Mouse (Mus musculus) right cerebral cortex, postnatal 14 days (tissue): ENCODE data around the gene Blcap.
A peak's percentile ranks its signal among the peaks of the same experiment; 100 is the strongest.

ENCODE experiments used
- DNase-seq: peaks from one replicate; pipeline ENCODE4 v3.0.0; 2022

Gene Blcap

DNA sequence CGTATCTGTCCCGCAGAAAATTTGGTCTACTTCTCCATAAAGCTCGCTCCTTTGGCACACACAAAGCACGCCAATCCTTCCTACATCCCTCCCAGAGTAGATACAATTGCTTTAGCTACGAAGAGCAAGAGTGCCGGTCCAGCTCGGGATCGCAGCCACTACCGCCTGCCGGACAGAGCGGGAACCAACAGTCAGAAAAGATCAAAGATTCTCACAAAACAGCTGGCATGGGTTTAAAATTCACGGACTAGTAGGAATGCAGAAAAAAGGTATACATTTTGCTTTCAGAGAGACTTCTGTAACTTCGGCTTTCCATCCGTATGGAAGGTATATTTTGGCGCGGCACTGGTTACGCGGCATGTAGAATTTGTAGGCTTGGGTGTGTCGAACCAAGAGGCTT is 11.6 kb downstream of the Blcap start:
- DNase-seq = no peak

DNA sequence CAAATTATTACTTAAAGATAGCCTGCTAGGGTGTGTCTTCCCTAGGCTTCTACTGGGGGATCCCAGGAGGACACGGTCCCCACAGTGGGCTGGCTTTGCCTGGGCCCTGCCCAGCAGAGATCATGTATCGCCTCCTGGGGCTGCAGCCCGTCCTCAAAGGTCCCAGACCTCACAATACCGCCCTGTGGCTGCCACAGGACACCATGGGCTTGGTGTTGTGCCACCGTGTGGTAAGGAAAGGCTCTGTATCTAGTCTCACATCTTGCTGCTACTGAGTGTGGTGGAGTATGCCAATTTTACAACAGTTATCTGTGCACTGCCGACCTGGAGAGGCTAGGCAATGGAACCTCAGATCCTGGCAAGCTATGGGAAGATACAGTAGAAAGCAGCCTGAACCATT is 12.6 kb downstream of the Blcap start:
- DNase-seq = no peak

DNA sequence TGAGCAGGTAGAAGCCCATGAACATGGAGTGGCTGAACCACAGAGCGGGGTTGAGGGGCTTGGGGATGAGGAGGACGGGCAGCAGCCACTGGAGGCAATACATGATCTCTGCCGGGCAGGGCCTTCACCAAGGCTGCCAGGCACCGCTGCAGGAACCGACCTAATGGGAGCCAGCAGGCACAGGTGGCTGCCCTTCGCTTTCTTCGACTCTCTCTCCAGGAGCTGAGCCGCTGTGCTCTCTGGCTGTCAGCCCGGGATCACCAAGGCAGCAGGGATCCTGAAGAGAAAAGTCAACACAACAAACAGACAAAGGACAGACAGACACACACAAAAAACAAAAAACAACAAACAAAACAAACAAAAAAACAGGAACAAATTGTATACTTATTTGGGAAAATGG is 13.0 kb downstream of the Blcap start:
- DNase-seq = no peak

- no peak for DNase-seq
Observed at GRCm38 (mm10) chr2:157556074-157556698, 14.9 kb downstream of the Blcap start.

GRCm38 (mm10) chr2:157552158-157552886 is 18.8 kb downstream of the Blcap start:
- no peak for DNase-seq

- no peak for DNase-seq
Observed at GRCm38 (mm10) chr2:157550292-157550691, 20.8 kb downstream of the Blcap start.

- no peak for DNase-seq
Observed at GRCm38 (mm10) chr2:157546686-157547085, 24.4 kb downstream of the Blcap start.

DNA sequence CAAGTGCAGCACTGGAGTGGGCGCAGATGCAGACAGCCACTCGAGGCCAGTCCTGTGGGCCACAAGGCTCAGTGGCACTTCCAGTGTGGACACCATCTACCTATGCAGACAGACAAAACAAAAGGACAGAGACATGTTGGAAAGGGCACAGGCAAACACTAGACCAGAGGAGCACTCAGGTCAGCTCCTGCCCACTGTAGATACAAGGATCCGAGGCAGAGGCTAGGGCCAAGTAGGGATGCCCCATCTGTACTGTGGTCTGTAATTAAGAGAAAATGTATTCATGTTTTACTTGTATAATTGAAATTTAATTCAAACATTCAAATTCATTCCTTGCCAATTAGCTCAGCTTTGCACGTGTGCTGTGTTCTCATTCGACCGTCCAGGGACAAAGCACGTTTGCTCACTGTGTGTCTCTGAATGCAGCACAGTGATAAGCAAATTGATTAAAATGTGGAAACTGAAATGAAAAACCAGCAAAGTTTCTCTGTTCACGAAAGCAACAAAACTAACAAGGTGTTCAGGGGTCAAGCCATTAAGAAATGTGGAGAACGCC is 26.7 kb downstream of the Blcap start:
- DNase-seq = no peak

DNA sequence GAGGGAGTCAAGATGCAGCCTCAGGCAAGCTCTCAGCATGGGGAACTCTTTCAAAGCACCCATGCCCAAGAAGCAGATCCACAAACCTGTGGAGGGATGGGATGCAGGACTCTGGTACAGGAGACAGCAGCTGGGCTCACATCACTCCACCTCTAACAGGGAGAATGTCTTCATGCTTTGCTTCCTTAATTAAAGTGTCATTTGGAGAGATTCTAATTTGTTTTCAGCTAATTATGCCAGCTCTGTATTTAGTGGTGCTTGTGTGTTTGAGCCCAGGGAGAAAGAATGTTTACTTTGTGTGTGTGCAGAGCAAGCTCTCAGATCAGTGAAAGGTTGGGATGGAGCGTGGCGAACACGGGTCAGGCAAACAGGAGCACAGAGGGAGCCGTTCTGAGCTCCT is 28.7 kb downstream of the Blcap start:
- no peak for DNase-seq

DNA sequence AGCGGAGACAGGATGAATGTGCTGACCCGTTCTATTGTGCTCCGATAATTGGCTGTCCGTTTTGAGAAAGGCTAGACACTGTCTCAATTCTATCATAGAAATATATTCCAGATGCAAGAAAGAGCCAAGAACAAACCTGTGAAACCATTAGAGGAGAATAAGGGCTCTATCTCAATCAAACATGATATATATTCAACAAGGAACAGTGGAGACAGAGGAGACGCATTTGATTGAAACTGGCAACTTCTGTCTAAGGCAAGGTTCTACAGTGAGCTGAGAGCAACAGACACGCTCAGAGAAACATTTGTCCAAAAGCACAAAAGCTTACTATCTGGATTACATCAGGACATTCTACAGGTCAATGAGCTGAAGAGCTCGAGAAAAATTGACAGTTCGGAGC is 29.4 kb downstream of the Blcap start:
- no peak for DNase-seq

DNA sequence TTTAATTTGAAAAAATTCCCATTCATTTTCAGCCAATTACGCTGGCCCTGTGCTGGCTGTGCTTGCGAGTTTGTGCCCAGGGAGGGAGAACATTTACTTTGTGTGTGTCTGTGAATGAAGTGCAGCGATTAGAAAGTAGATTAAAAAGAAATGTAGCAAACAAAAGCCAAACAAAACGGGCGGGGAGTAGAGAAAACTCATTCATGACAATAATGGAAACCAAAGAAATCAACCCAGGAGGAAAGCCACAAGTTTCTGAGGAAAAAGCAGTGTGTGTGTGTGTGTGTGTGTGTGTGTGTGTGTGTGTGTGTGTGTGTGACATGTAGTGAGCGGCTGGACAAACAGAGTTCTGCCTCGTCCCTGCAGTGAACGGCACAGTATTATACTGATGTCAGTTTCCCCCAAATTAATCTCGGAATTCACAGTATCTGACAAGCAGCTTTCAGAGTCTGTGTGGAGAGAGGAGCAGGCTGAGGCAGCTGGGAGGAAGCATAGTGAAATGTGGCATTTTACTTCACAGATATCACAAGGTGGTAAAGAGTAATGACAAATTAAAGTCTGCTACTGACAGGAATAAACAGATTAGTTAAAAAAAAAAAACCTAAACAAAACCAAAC is 30.0 kb downstream of the Blcap start:
- DNase-seq = no peak

DNA sequence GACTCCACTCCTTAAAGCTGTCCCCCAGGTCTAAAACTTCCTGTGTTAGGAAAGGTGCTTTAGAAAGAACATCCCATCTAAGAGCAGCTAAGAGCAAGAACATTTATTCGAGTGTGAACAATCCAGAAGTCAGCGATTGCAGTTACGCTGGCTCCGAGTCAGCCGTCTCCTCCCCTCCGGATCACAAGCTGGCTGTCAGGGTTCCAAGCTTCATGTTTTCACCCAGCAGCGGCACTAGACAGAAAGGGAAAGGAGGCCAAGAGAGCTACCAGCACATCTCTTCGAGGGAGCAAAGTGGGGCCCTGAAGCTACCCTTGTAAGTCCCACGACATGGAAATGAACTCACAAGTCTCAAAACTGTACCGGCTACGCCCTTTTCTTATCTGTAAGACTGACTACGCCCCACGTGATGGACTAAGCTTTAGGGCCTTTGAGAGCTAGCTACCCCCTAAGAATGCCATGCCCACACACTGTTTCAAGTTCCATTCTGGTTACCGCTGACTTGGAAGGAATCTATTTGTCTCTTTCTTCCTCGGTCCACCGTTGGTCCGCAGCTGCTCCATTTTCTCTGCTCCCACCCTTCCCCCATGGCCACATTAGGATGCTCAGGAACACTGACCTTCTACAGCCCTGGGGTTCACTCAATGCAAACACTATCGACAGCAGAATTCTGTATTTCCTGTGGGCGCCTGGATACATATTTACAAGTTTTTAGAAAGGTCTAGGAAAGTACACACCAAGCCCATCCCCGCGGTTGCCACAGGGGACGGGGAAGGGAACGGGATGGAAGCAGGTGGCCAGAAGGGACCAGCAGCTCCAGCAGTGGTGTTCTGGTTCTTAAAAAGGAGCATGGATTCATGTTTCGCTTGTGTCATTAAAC is 30.8 kb downstream of the Blcap start:
- DNase-seq = peak; percentile 51

GRCm38 (mm10) chr2:157537118-157537517 is 34.0 kb downstream of the Blcap start:
- DNase-seq = peak; percentile 41

DNA sequence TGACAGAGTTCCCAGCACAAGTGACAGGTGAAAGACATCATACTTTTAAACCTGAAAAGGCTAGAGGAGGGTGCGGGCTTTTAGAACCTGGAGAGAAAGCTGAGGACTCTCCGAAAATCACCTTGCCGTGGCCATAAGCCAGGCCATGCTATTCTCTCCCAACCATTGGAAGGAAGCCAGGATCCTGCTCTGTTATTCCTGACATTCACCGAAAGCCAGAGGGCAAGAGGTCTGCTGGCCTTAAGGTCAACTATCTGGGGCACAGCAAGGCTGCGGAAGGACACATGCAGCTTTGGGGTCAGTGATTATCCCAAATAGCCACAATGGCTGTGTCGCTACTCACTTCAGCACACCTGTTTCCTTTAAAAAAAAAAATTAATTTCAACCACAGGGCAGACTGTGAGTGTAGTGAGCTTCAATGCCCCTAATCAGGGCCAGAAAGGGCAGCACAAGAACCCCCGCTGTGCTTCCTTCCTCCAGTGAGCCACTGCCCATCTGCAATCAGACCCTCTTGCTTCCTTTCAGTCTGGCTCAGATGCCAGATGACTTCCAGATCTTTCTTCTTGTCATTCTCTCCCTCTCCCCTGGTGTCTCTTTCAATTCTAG is 34.5 kb downstream of the Blcap start:
- no peak for DNase-seq

DNA sequence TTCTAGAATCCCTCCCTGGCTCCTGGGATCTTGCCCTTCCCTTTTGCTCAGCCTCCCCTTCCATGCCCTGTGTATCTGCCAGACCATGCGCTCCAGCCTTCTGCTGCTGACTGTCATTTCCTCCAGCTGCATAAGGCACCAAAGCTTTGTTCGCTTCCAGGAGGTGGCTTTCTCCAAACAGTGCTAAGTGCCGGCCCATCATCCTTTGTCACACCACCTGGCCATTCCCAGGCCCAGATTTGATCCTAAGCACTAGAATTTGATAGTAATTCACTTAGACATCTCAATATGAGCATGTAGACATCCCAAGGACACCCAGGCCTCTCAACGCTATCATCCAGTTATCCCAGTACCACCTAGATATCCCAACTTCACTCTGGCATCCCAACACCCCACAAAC is 36.9 kb downstream of the Blcap start:
- no peak for DNase-seq

GRCm38 (mm10) chr2:157531681-157532426 is 39.2 kb downstream of the Blcap start:
- no peak for DNase-seq

DNA sequence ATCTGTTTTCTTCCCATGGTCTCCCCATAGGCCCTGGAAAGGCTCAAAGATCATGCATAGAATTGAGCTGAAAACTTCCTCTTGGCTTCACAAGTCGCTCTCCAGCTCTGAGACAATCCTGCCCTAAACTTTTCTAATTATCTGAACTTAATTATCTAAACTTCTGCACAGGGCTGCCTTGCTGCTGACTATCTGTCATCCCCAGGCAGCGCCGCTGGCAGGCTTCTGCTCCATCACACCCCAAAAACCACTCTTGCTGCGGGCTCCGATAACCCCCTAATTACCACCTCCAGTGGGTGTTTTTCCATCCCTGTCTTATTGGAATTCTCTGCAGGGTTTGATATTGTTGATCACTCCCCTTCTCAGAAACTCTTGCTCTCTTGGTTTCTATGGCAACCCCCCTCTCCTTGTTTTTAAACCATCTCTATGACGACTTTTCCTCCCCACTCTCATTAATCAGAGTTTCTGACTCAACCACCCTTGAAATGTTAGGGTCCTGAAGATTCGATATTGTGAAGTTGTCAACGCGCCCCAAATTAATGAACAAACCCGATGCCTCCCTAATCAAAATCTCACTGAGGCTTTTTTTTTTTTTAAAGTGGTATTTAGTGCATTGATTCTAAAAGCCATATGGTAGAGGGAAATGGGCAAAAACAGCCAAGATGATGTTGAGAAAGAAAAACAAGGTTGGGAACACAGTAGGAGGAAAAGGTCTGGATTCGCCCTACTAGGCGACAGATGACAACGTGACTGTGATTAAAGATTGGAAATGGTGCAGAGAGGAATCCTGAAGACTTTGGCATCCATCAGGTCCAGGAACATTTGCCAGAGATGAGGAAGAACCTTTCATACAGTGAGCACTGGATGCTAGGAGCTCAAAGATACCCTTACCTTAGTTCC is 40.8 kb downstream of the Blcap start:
- no peak for DNase-seq

GRCm38 (mm10) chr2:157522556-157522955 is 48.5 kb downstream of the Blcap start:
- DNase-seq = no peak

DNA sequence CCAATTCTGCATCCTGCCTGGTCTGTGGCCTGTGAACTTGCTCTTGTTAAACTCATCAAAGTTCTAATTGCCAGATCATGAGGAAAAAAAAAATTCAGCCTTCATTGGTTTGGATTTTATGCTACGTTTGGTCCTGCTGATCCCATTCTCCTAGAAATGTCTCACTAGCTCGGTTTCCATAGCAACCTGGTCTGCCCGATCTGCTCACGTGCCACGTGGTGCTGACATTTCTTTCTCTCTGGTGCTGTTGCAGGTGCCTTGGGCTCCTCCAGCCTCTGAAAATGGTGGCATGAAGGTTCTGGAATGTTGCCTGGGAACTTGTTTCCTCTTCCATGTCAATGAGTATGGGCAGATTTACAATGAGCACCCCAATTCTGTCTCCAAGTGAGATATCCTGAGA is 50.6 kb downstream of the Blcap start:
- peak; percentile 44 for DNase-seq

DNA sequence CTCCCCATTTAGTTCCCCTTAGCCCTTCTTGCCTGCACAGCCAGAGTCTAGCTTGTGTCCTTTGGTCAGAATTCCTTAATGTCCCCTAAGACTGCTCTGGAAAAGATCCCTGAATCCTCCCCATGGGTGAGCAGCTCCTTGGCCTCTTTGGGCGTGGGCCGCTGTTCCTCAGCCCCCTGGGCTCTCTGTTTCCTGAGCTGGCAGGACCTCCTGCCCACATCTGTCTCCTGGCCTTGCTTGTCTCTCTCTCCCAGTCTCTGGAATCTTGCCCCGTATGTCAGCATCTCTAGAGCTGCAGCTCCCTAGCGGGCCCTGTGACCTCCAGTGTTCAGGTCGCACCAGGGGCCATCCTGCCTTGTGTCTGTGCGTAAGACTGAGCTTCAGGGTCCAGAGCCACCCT is 51.6 kb downstream of the Blcap start:
- DNase-seq = no peak

GRCm38 (mm10) chr2:157518451-157518850 is 52.6 kb downstream of the Blcap start:
- DNase-seq = no peak
